Mouse (Mus musculus) layer of hippocampus, adult 2 months (tissue): Measurements from ENCODE around the gene Ivns1abp. TPM values are rescaled to one million over a fixed set of nuclear protein-coding genes. Genes with fewer than 3 reads are reported as not detected.

Source experiments
- DNase-seq, 2 experiments: peaks; one replicate each; pipeline ENCODE4 v3.0.0; 2022; ENCODE audit warnings: low spot score in 2 of 2
- H3K27ac ChIP-seq: fragments of 200-600 bp; 2 replicates; pipeline ENCODE4 v1.8.1; 2022
- H3K4me3 ChIP-seq: fragments of 200-600 bp; 2 replicates; pipeline ENCODE4 v1.8.1; 2022; ENCODE audit warnings: mild to moderate bottlenecking
- CTCF ChIP-seq: fragments of 200-600 bp; conservative IDR thresholded peaks from 2 replicates; pipeline ENCODE4 v1.8.1; 2022; ENCODE audit warnings: antibody characterized with exemption, mild to moderate bottlenecking, moderate library complexity
- total RNA-seq, 2 experiments: library from RNA; stranded (reverse); gene quantifications; 2 replicates each; pipeline ENCODE4 v1.2.3; 2021

Gene Ivns1abp
- total RNA-seq, 2 experiments from 2014 or later: 85.8 to 96.9 TPM

DNA sequence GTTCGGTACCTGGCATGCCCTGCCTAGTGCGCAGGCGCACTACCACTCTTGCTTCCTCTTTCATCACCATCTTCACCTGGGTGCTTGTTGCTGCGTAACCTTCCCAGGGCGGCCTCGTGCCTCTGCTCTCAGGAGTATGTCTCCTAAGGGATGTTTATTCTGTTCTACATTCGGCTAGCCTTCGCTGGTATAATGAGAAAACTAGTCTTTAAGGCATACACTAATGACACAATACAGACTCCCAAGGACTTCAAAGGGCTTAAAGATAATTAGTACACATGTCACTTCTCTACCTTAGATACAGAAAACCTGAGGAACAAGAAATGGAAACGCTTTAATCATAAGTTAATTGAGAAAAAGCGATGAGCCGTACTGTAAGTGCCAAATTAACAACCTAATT is 32.9 kb upstream of the Ivns1abp start:
- no peak for TF ChIP-seq CTCF
- no peak for DNase-seq
- Histone ChIP-seq H3K27ac (no peak overlapping the region), H3K4me3 (no peak overlapping the region)

DNA sequence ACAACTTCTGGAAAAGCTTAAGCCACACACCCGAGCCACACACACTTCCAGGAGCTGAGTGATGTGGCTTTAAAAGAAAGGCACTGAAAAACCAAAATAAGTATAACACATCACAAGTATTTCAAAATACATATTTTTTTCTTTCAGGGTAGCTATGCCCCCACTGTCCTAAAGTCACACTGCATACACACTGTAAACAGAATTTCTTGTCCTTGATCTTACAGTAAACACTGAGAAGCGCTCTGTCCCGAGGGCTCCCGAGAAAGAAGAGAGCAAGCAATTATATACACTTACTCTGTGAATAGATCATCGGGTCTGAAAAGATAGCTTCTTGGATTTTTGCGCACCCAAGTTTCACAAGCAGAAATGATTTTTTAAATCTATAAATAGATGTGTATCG is 25.0 kb upstream of the Ivns1abp start:
- DNase-seq: no peak
- no peak for TF ChIP-seq CTCF
- no peak overlapping the region for H3K4me3 ChIP-seq

GRCm38 (mm10) chr1:151320408-151320807 is 23.9 kb upstream of the Ivns1abp start:
- Histone ChIP-seq H3K27ac (no peak overlapping the region), H3K4me3 (no peak overlapping the region)
- no peak for DNase-seq
- no peak for TF ChIP-seq CTCF

More for the DNA sequence above, 25.0 kb upstream of the Ivns1abp start:
- H3K27ac ChIP-seq: no peak overlapping the region

GRCm38 (mm10) chr1:151325328-151325727 is 18.9 kb upstream of the Ivns1abp start:
- no peak for TF ChIP-seq CTCF
- no peak overlapping the region for H3K27ac ChIP-seq
- H3K4me3 ChIP-seq: no peak overlapping the region
- DNase-seq: no peak

DNA sequence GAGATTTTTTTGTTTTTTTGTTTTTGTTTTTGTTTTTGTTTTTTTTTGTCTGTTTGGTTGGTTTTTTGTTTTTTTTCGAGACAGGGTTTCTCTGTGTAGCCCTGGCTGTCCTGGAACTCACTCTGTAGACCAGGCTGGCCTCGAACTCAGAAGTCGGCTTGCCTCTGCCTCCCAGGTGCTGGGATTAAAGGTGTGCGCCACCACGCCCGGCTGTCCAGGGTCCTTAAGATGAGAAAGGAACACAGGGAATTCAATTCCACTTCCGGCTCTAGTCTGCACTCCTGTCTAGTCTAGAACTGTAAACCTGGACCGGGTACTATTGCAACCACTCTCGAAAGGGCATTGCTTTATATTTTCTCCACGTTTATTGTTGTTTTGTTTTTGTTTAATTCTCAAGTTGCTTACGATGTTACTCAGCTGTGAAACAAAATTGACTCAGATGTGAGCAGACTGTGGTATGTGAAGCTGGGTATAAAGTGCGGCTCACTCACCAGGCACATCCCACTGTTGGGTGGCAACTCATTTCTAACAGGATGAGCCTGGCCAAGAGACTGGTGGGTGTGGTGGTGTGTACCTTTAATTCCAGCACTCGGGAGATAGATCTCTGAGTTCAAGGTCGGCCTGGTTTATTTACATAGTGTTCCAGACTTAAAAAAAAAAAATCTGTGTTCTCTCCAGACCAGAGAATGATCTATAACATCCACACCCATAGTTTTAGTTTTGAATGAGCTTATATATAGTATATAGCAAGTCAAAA is 15.8 kb upstream of the Ivns1abp start:
- no peak for TF ChIP-seq CTCF
- DNase-seq: no peak
- H3K27ac ChIP-seq: no peak overlapping the region
- no peak overlapping the region for H3K4me3 ChIP-seq

DNA sequence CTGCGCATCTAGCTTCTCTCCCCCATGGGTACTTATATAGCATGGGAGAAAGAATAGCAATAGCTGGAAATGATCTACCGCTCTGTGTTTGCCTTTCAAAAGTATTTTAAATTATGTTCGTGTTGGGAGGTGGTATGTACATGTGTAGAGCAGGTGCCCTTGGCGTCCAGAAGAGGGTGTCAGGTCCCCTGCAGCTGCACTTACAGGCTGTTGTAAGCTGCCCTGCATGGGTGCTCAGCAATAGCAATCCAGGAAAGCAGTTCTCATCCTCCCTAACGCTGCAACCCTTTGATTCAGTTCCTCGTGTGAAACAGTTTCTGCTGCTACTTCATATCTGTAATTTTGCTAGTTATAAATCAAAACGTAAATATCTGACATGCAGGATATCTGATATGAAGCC is 14.7 kb upstream of the Ivns1abp start:
- TF ChIP-seq CTCF: no peak
- no peak overlapping the region for H3K4me3 ChIP-seq
- no peak for DNase-seq
- H3K27ac ChIP-seq: no peak overlapping the region

DNA sequence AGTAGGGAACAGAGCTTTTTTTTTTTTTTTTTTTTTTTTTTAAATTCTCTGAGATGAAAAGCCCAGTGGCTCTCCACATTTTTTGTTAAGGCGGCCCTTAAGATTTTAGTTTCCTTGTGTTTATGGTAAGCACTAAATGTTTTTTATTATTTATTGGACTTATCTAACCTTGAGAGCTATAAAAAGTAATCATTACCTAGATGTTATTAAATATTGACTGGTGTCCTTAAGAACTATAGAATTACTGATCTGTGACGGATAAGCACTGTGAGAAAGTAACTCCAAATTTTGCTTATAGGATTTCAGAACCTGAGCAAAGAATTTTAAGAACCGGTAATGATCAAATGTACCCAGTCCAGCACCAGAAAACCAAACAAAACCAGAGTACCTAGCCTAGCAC is 11.5 kb upstream of the Ivns1abp start:
- no peak for DNase-seq
- no peak overlapping the region for H3K27ac ChIP-seq
- H3K4me3 ChIP-seq: no peak overlapping the region
- no peak for TF ChIP-seq CTCF

- no peak; the same call in 1 of the 2 replicates for TF ChIP-seq CTCF
- no peak for DNase-seq
Measured at GRCm38 (mm10) chr1:151338234-151338633, 6.0 kb upstream of the Ivns1abp start.

GRCm38 (mm10) chr1:151338941-151339340 is 5.3 kb upstream of the Ivns1abp start:
- peak overlapping the region; percentile 18; the same call in 1 of the 2 replicates for H3K27ac ChIP-seq
- no peak for TF ChIP-seq CTCF
- no peak for DNase-seq
- no peak overlapping the region for H3K4me3 ChIP-seq

More at GRCm38 (mm10) chr1:151338234-151338633, 6.0 kb upstream of the Ivns1abp start:
- H3K27ac ChIP-seq: peak overlapping the region; percentile 18; the same call in 1 of the 2 replicates
- H3K4me3 ChIP-seq: no peak overlapping the region

DNA sequence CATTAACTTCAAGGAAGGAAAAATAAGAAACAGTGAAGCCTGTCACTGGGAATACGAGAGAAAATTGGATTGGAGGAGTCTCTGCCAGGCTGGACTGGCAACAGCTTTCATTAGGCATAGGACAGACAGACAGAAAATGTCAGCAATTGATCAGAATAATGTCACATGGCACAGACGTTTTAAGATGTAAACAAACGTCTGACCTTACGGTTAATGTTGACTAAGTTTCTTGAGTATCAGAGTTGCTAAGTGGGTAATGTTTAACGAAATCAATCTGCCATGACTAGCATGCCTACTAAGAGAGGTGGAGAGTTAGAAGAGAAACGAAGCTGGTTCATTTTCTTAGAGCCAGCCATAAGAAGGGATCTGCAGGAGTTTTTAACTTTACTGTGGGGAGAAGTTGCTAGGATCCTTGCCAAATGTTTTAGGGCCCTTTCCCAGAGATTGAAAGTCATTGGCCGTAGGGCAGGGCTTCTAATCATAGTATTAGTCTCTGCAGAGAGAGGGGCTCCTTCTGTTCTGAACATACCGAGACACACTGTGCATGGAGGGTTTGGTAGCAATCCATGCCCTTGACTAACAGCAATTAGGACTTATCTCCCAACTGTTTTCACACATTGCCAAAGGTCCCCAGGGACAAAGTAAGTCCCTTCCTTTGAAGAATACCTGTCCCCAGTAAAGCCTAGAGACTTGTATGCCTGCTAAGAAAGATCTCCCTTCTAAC is 2.8 kb upstream of the Ivns1abp start:
- DNase-seq: no peak
- no peak for TF ChIP-seq CTCF
- no peak overlapping the region for H3K4me3 ChIP-seq
- no peak overlapping the region for H3K27ac ChIP-seq

GRCm38 (mm10) chr1:151342311-151342710 is 2.0 kb upstream of the Ivns1abp start:
- no peak for TF ChIP-seq CTCF
- Histone ChIP-seq H3K27ac (peak overlapping the region; percentile 85; the same call in 1 of the 2 replicates), H3K4me3 (no peak overlapping the region)
- no peak for DNase-seq

GRCm38 (mm10) chr1:151342968-151343367 is 1.3 kb upstream of the Ivns1abp start:
- Histone ChIP-seq H3K4me3 (peak overlapping the region; percentile 4; the same call in 1 of the 2 replicates), H3K27ac (peak overlapping the region; percentile 85)
- TF ChIP-seq CTCF: no peak
- no peak for DNase-seq

- DNase-seq: no peak
- TF ChIP-seq CTCF: peak; percentile 49
- H3K27ac ChIP-seq: peak overlapping the region; percentile 85
- peak overlapping the region; percentile 96 for H3K4me3 ChIP-seq
Measured at GRCm38 (mm10) chr1:151343571-151344282, 550 bp upstream of the Ivns1abp start.
